Mouse (Mus musculus) midbrain, embryonic 16.5 days (tissue): ENCODE measurements around the gene Grm7. TPM values are rescaled to one million over a fixed set of nuclear protein-coding genes. Genes with fewer than 3 reads are reported as not detected.

ENCODE experiments used
- ATAC-seq: fragments of 200-750 bp; cut with Nextera tagmentation; 2 replicates; pipeline ENCODE4 v1.8.0; 2017; ENCODE audit warnings: moderate TSS enrichment
- H3K27ac ChIP-seq: fragments of 300-500 bp; sonication (generic); 2 replicates; pipeline ENCODE4 v1.5.1; 2014; ENCODE audit warnings: mild to moderate bottlenecking, low read length, mixed read lengths
- H3K27me3 ChIP-seq: fragments of 300-500 bp; sonication (generic); 2 replicates; pipeline ENCODE4 v1.6.1; 2014; ENCODE audit warnings: low read depth, low read length, mixed read lengths; ENCODE audit not compliant: control insufficient read depth, insufficient read depth
- H3K36me3 ChIP-seq: fragments of 300-500 bp; sonication (generic); 2 replicates; pipeline ENCODE4 v1.6.1; 2014; ENCODE audit warnings: mild to moderate bottlenecking, low read length, moderate library complexity, mixed read lengths; ENCODE audit not compliant: control insufficient read depth, insufficient read depth
- H3K4me1 ChIP-seq: fragments of 300-500 bp; sonication (generic); 2 replicates; pipeline ENCODE4 v1.6.1; 2014; ENCODE audit warnings: mild to moderate bottlenecking, low read length, mixed read lengths; ENCODE audit not compliant: control insufficient read depth, insufficient read depth
- H3K4me2 ChIP-seq: fragments of 300-500 bp; sonication (generic); 2 replicates; pipeline ENCODE4 v1.6.1; 2014; ENCODE audit warnings: mild to moderate bottlenecking, low read length, mixed read lengths
- H3K4me3 ChIP-seq: fragments of 300-500 bp; sonication (generic); 2 replicates; pipeline ENCODE4 v1.5.1; 2014; ENCODE audit warnings: low read depth, mild to moderate bottlenecking, low read length, moderate library complexity, mixed read lengths
- H3K9ac ChIP-seq: fragments of 300-500 bp; sonication (generic); 2 replicates; pipeline ENCODE4 v1.6.1; 2014; ENCODE audit warnings: low read depth, low read length, mixed read lengths
- H3K9me3 ChIP-seq: fragments of 300-500 bp; sonication (generic); replicated peaks from 2 replicates; pipeline ENCODE4 v1.6.1; 2014; ENCODE audit warnings: mild to moderate bottlenecking, low read length, mixed read lengths; ENCODE audit not compliant: control insufficient read depth, poor library complexity, severe bottlenecking
- WGBS: fragments of 180-500 bp; shearing (Covaris S2); extraction: QIAGEN DNeasy Blood & Tissue Kit; methylation state at CpG from one replicate; pipeline ENCODE4 v1.1.7; 2014; 5-methylcytosine and 5-hydroxymethylcytosine counted together
- polyA plus RNA-seq: library from polyadenylated mRNA; unstranded; fragments of >200 nt; fragmentation: Nextera tagmentation; extraction: Ambion mirVana; gene quantifications from 2 replicates; pipeline ENCODE4 v1.2.1, GENCODE M21; 2015

Gene Grm7
- polyA plus RNA-seq, 1 experiment from 2014 or later: 39.1 TPM

GRCm38 (mm10) chr6:110785497-110785928, 140.1 kb downstream of the Grm7 start:
- H3K9me3 ChIP-seq: no peaks in the 10 kb centered on the region
- no peak for ATAC-seq
- no peaks in the 10 kb centered on the region for H3K27me3 ChIP-seq
- H3K4me3 ChIP-seq: no peak overlapping the region
- 0 out of 2 replicates have a peak, but pooled peaks cover 4% of the 10 kb centered on the region for H3K4me1 ChIP-seq
- WGBS: 8% methylated on average over 1 of the region's 1 CpGs
- no peak overlapping the region for H3K4me2 ChIP-seq
- no peak overlapping the region for H3K27ac ChIP-seq
- no peak overlapping the region for H3K9ac ChIP-seq
- H3K36me3 ChIP-seq: no peaks in the 10 kb centered on the region

- H3K27me3 ChIP-seq: no peaks in the 10 kb centered on the region
- H3K4me1 ChIP-seq: no peaks in the 10 kb centered on the region
- H3K9ac ChIP-seq: no peak overlapping the region
- no peaks in the 10 kb centered on the region for H3K36me3 ChIP-seq
- no peak overlapping the region for H3K27ac ChIP-seq
- 91% methylated on average over 2 of the region's 2 CpGs for WGBS
- no peak overlapping the region for H3K4me3 ChIP-seq
- ATAC-seq: no peak
- H3K9me3 ChIP-seq: no peaks in the 10 kb centered on the region
- no peak overlapping the region for H3K4me2 ChIP-seq
Measured at GRCm38 (mm10) chr6:110792696-110793095, 147.3 kb downstream of the Grm7 start.

- no peak for ATAC-seq
- Histone ChIP-seq H3K27ac (no peak overlapping the region), H3K36me3 (no peaks in the 10 kb centered on the region), H3K4me3 (no peak overlapping the region), H3K27me3 (no peaks in the 10 kb centered on the region), H3K4me1 (no peaks in the 10 kb centered on the region), H3K4me2 (no peak overlapping the region), H3K9ac (no peak overlapping the region), H3K9me3 (no peaks in the 10 kb centered on the region)
- WGBS: 85% methylated on average over 5 of the region's 5 CpGs
Measured at GRCm38 (mm10) chr6:110807481-110807880, 162.1 kb downstream of the Grm7 start.

GRCm38 (mm10) chr6:110812214-110812613, 166.8 kb downstream of the Grm7 start:
- no peaks in the 10 kb centered on the region for H3K9me3 ChIP-seq
- 79% methylated on average over 5 of the region's 5 CpGs for WGBS

GRCm38 (mm10) chr6:110818236-110818635, 172.9 kb downstream of the Grm7 start:
- WGBS: 90% methylated on average over 2 of the region's 2 CpGs
- H3K9ac ChIP-seq: no peak overlapping the region
- H3K27me3 ChIP-seq: no peaks in the 10 kb centered on the region
- no peaks in the 10 kb centered on the region for H3K9me3 ChIP-seq
- H3K4me1 ChIP-seq: no peaks in the 10 kb centered on the region
- no peaks in the 10 kb centered on the region for H3K36me3 ChIP-seq
- H3K27ac ChIP-seq: no peak overlapping the region
- no peak overlapping the region for H3K4me2 ChIP-seq
- no peak for ATAC-seq
- no peak overlapping the region for H3K4me3 ChIP-seq

More at GRCm38 (mm10) chr6:110812214-110812613, 166.8 kb downstream of the Grm7 start:
- H3K36me3 ChIP-seq: no peaks in the 10 kb centered on the region
- no peak overlapping the region for H3K9ac ChIP-seq
- no peak for ATAC-seq
- H3K27ac ChIP-seq: no peak overlapping the region
- H3K4me3 ChIP-seq: no peak overlapping the region
- H3K4me1 ChIP-seq: no peaks in the 10 kb centered on the region
- no peaks in the 10 kb centered on the region for H3K27me3 ChIP-seq
- no peak overlapping the region for H3K4me2 ChIP-seq

- no peaks in the 10 kb centered on the region for H3K36me3 ChIP-seq
- no peaks in the 10 kb centered on the region for H3K9me3 ChIP-seq
- ATAC-seq: no peak
- no peaks in the 10 kb centered on the region for H3K27me3 ChIP-seq
- H3K4me2 ChIP-seq: no peak overlapping the region
- H3K4me3 ChIP-seq: no peak overlapping the region
- H3K4me1 ChIP-seq: no peaks in the 10 kb centered on the region
- H3K27ac ChIP-seq: no peak overlapping the region
- H3K9ac ChIP-seq: no peak overlapping the region
Measured at GRCm38 (mm10) chr6:110868311-110868710, 222.9 kb downstream of the Grm7 start.

- H3K4me1 ChIP-seq: no peaks in the 10 kb centered on the region
- no peak for ATAC-seq
Measured at GRCm38 (mm10) chr6:110982013-110982412, 336.6 kb downstream of the Grm7 start.

GRCm38 (mm10) chr6:111039099-111039498, 393.7 kb downstream of the Grm7 start:
- Histone ChIP-seq H3K4me3 (no peak overlapping the region), H3K9ac (no peak overlapping the region), H3K27ac (no peak overlapping the region), H3K36me3 (no peaks in the 10 kb centered on the region), H3K4me2 (no peak overlapping the region), H3K9me3 (no peaks in the 10 kb centered on the region), H3K27me3 (no peaks in the 10 kb centered on the region), H3K4me1 (no peaks in the 10 kb centered on the region)
- WGBS: 78% methylated on average over 2 of the region's 2 CpGs
- ATAC-seq: no peak

More at GRCm38 (mm10) chr6:110982013-110982412, 336.6 kb downstream of the Grm7 start:
- Histone ChIP-seq H3K9me3 (no peaks in the 10 kb centered on the region), H3K4me2 (no peak overlapping the region), H3K36me3 (no peaks in the 10 kb centered on the region), H3K27me3 (no peaks in the 10 kb centered on the region), H3K9ac (no peak overlapping the region), H3K4me3 (no peak overlapping the region), H3K27ac (no peak overlapping the region)
- 86% methylated on average over 5 of the region's 5 CpGs for WGBS

- no peak for ATAC-seq
- H3K4me2 ChIP-seq: no peak overlapping the region
- H3K4me1 ChIP-seq: no peaks in the 10 kb centered on the region
- no peak overlapping the region for H3K4me3 ChIP-seq
- no peaks in the 10 kb centered on the region for H3K9me3 ChIP-seq
- H3K36me3 ChIP-seq: no peaks in the 10 kb centered on the region
- no peak overlapping the region for H3K27ac ChIP-seq
- WGBS: 65% methylated on average over 2 of the region's 2 CpGs
- no peak overlapping the region for H3K9ac ChIP-seq
- H3K27me3 ChIP-seq: no peaks in the 10 kb centered on the region
Measured at GRCm38 (mm10) chr6:111045896-111046295, 400.5 kb downstream of the Grm7 start.
